Mouse (Mus musculus) frontal cortex, postnatal 10 days (tissue): Measurements from ENCODE around the gene Aco2.

Source experiments
- DNase-seq, 2 experiments: peaks; one replicate each; pipeline ENCODE4 v3.0.0; 2022; ENCODE audit warnings: low spot score in 2 of 2, mixed read lengths in 1 of 2

Aco2 gene

GRCm38 (mm10) chr15:81872262-81873136 is at the start of gene Aco2:
TSS of gene Aco2 (plus strand) at chr15:81872309.
- peak; percentile 99 for DNase-seq

- DNase-seq, result no peak
Observed at GRCm38 (mm10) chr15:81822631-81823030, 49.5 kb upstream of the Aco2 start.

GRCm38 (mm10) chr15:81824832-81825231 is 47.3 kb upstream of the Aco2 start:
- no peak for DNase-seq

- no peak for DNase-seq
Observed at GRCm38 (mm10) chr15:81828426-81829207, 43.5 kb upstream of the Aco2 start.

GRCm38 (mm10) chr15:81829208-81829580 is 42.9 kb upstream of the Aco2 start:
- DNase-seq, result no peak

- DNase-seq, result no peak
Observed at GRCm38 (mm10) chr15:81830530-81830929, 41.6 kb upstream of the Aco2 start.

- peak; percentile 71 to 85 for DNase-seq
Observed at GRCm38 (mm10) chr15:81831136-81831825, 40.8 kb upstream of the Aco2 start.

- no peak for DNase-seq
Observed at GRCm38 (mm10) chr15:81832219-81832618, 39.9 kb upstream of the Aco2 start.

- DNase-seq, result no peak
Observed at GRCm38 (mm10) chr15:81833481-81833880, 38.6 kb upstream of the Aco2 start.

GRCm38 (mm10) chr15:81834171-81834841 is 37.8 kb upstream of the Aco2 start:
- DNase-seq, result no peak

GRCm38 (mm10) chr15:81835007-81835880 is 36.9 kb upstream of the Aco2 start:
- DNase-seq, result no peak

GRCm38 (mm10) chr15:81836124-81836821 is 35.8 kb upstream of the Aco2 start:
- peak; percentile 75 to 90 for DNase-seq

GRCm38 (mm10) chr15:81836966-81837920 is 34.9 kb upstream of the Aco2 start:
- no peak for DNase-seq

- no peak for DNase-seq
Observed at GRCm38 (mm10) chr15:81838554-81839235, 33.4 kb upstream of the Aco2 start.

- DNase-seq, result peak; percentile 58 to 77
Observed at GRCm38 (mm10) chr15:81839634-81840033, 32.5 kb upstream of the Aco2 start.

GRCm38 (mm10) chr15:81840306-81840705 is 31.8 kb upstream of the Aco2 start:
- DNase-seq, result no peak

GRCm38 (mm10) chr15:81842275-81842674 is 29.8 kb upstream of the Aco2 start:
- no peak for DNase-seq

- no peak for DNase-seq
Observed at GRCm38 (mm10) chr15:81845033-81845625, 27.0 kb upstream of the Aco2 start.
